Mouse (Mus musculus) liver, embryonic 14.5 days (tissue): Measurements from ENCODE around the gene Slc27a2. TPM values are rescaled to one million over a fixed set of nuclear protein-coding genes. Genes with fewer than 3 reads are reported as not detected.

Source experiments
- ATAC-seq: fragments of 200-750 bp; cut with Nextera tagmentation; 2 replicates; pipeline ENCODE4 v1.8.0; 2017; ENCODE audit warnings: moderate number of reproducible peaks, mild to moderate bottlenecking, moderate library complexity; ENCODE audit not compliant: insufficient read depth
- DNase-seq, 3 experiments: peaks; one replicate each; pipeline ENCODE4 v3.0.0-alpha.2; 2012 to 2013; ENCODE audit warnings: low read depth in 3 of 3, low spot score in 3 of 3
- H3K27ac ChIP-seq: fragments of 300-500 bp; sonication (generic); 2 replicates; pipeline ENCODE4 v1.5.1; 2014; ENCODE audit warnings: moderate library complexity, mild to moderate bottlenecking, control low read depth, inconsistent platforms
- H3K27me3 ChIP-seq: fragments of 300-500 bp; sonication (generic); 2 replicates; pipeline ENCODE4 v1.6.1; 2014; ENCODE audit warnings: mild to moderate bottlenecking, low read length, moderate library complexity; ENCODE audit not compliant: control insufficient read depth, insufficient read depth
- H3K36me3 ChIP-seq: fragments of 300-500 bp; sonication (generic); replicated peaks from 2 replicates; pipeline ENCODE4 v1.6.1; 2014; ENCODE audit warnings: low read depth; ENCODE audit not compliant: control insufficient read depth, insufficient read depth
- H3K4me1 ChIP-seq, 2 experiments: fragments of 200-500 bp in 1 of 2; fragments of 300-500 bp in 1 of 2; sonication (generic) in 1 of 2; replicated peaks; 2 replicates each; pipeline ENCODE4 v1.6.1; 2012 to 2014; ENCODE audit warnings: antibody characterized with exemption in 1 of 2, inconsistent platforms in 1 of 2, low read length in 1 of 2; ENCODE audit not compliant: control insufficient read depth in 2 of 2, insufficient read depth in 2 of 2
- H3K4me2 ChIP-seq: fragments of 300-500 bp; sonication (generic); 2 replicates; pipeline ENCODE4 v1.6.1; 2014; ENCODE audit warnings: low read depth, mild to moderate bottlenecking, control low read depth, moderate library complexity
- H3K4me3 ChIP-seq, 2 experiments: fragments of 200-500 bp in 1 of 2; fragments of 300-500 bp in 1 of 2; sonication (generic) in 1 of 2; 2 replicates each; pipeline ENCODE4 v1.5.1; 2012 to 2014; ENCODE audit warnings: low read depth in 2 of 2, low read length in 2 of 2, mild to moderate bottlenecking in 2 of 2, control low read depth in 1 of 2, inconsistent platforms in 1 of 2, moderate library complexity in 1 of 2; ENCODE audit not compliant: insufficient read depth in 1 of 2
- H3K9ac ChIP-seq: fragments of 300-500 bp; sonication (generic); replicated peaks from 2 replicates; pipeline ENCODE4 v1.6.1; 2014; ENCODE audit warnings: mild to moderate bottlenecking, control low read depth, moderate library complexity
- H3K9me3 ChIP-seq: fragments of 300-500 bp; sonication (generic); 2 replicates; pipeline ENCODE4 v1.6.1; 2016; ENCODE audit warnings: low read length, mixed read lengths; ENCODE audit not compliant: control insufficient read depth
- CTCF ChIP-seq: IDR thresholded peaks from 2 replicates; pipeline ENCODE4 v1.5.1; 2016; ENCODE audit warnings: antibody characterized with exemption, low read depth, control low read depth
- EP300 ChIP-seq: IDR thresholded peaks from 2 replicates; pipeline ENCODE4 v1.6.1; 2016; ENCODE audit warnings: antibody characterized with exemption, low read depth
- WGBS: fragments of 180-500 bp; shearing (Covaris S2); extraction: QIAGEN DNeasy Blood & Tissue Kit; methylation state at CpG from one replicate; pipeline ENCODE4 v1.1.7; 2014; ENCODE audit not compliant: insufficient replicate concordance; 5-methylcytosine and 5-hydroxymethylcytosine counted together
- polyA plus RNA-seq, 2 experiments: library from polyadenylated mRNA; depleted of rRNA in 1 of 2; stranded (reverse) in 1 of 2; unstranded in 1 of 2; fragments of >200 nt; fragmentation: Nextera tagmentation in 1 of 2; extraction: Ambion mirVana in 1 of 2; gene quantifications; 2 replicates each; pipeline versions ENCODE4 v1.2.1 to v1.2.3; 2012 to 2014

Slc27a2 gene
- polyA plus RNA-seq, 2 experiments, result 40.4 to 65.5 TPM

GRCm38 (mm10) chr2:126553291-126553639 lies 1.1 kb downstream of the Slc27a2 start:
- peak overlapping the region; percentile 51 to 52 for H3K4me3 ChIP-seq
- H3K27me3 ChIP-seq, result peaks cover 23% of the 10 kb centered on the region
- H3K4me2 ChIP-seq, result peak overlapping the region; percentile 30
- DNase-seq (no peak), ATAC-seq (no peak)
- 5% methylated on average over 26 of the region's 26 CpGs for WGBS
- no peaks in the 10 kb centered on the region for H3K36me3 ChIP-seq
- peak overlapping the region; percentile 38 for H3K9ac ChIP-seq
- H3K9me3 ChIP-seq, result no peaks in the 10 kb centered on the region
- H3K27ac ChIP-seq, result no peak overlapping the region
- no peak for TF ChIP-seq EP300
- no peak for TF ChIP-seq CTCF
- peaks cover 0 to 7% of the 10 kb centered on the region in 2 experiments; a peak in 1 of 4 replicates for H3K4me1 ChIP-seq

DNA sequence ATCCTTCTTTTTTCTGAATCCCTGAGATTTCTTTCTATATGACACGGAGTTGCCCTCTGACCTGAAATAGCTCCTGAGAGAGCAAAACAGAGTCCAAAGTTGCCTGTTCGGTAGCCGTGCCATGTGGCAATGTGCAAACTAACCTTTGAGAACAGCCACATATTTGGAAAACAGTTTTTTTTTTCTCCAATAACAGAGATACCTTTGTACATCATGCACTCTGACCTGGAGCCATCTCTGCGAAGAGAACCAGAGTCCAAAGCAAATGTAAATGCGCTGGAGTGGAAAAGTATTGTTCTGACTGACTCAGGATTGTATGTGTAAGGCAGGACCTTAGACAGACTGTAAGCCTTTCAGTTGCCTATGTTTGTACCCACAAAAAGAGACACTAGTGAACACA lies 3.3 kb downstream of the Slc27a2 start:
- Histone ChIP-seq H3K4me3 (no peak overlapping the region), H3K36me3 (no peaks in the 10 kb centered on the region), H3K27ac (no peak overlapping the region; the same call in 1 of the 2 replicates), H3K4me2 (peak overlapping the region; percentile 44), H3K27me3 (peaks cover 23% of the 10 kb centered on the region), H3K9me3 (no peaks in the 10 kb centered on the region), H3K9ac (no peak overlapping the region), H3K4me1 (peaks cover 0 to 7% of the 10 kb centered on the region in 2 experiments; a peak in 1 of 4 replicates)
- 68% methylated on average over 5 of the region's 5 CpGs for WGBS
- DNase-seq (peak; percentile 20 to 31 (median 24)), ATAC-seq (peak; percentile 53; the same call in 1 of the 2 replicates)
- no peak for TF ChIP-seq EP300
- no peak for TF ChIP-seq CTCF

GRCm38 (mm10) chr2:126560094-126560493 lies 7.9 kb downstream of the Slc27a2 start:
- H3K27ac ChIP-seq, result no peak overlapping the region

GRCm38 (mm10) chr2:126563411-126564105 lies 11.4 kb downstream of the Slc27a2 start:
- Histone ChIP-seq H3K27ac (no peak overlapping the region), H3K27me3 (no peaks in the 10 kb centered on the region), H3K9me3 (no peaks in the 10 kb centered on the region), H3K36me3 (no peaks in the 10 kb centered on the region), H3K4me2 (no peak overlapping the region), H3K9ac (no peak overlapping the region), H3K4me3 (no peak overlapping the region), H3K4me1 (no peaks in the 10 kb centered on the region; a peak in 1 of 4 replicates)
- ATAC-seq, result no peak
- no peak for TF ChIP-seq CTCF
- TF ChIP-seq EP300, result no peak
- 58% methylated on average over 17 of the region's 17 CpGs for WGBS
- DNase-seq, result no peak

More at GRCm38 (mm10) chr2:126560094-126560493, 7.9 kb downstream of the Slc27a2 start:
- Histone ChIP-seq H3K9ac (no peak overlapping the region), H3K4me3 (no peak overlapping the region), H3K4me1 (no peaks in the 10 kb centered on the region; a peak in 1 of 4 replicates), H3K9me3 (no peaks in the 10 kb centered on the region), H3K36me3 (no peaks in the 10 kb centered on the region), H3K27me3 (no peaks in the 10 kb centered on the region), H3K4me2 (no peak overlapping the region)
- ATAC-seq (no peak), DNase-seq (no peak)
- 76% methylated on average over 1 of the region's 1 CpGs for WGBS
- no peak for TF ChIP-seq EP300
- no peak for TF ChIP-seq CTCF

- Histone ChIP-seq H3K4me2 (no peak overlapping the region), H3K9ac (no peak overlapping the region), H3K36me3 (no peaks in the 10 kb centered on the region), H3K27me3 (no peaks in the 10 kb centered on the region), H3K27ac (no peak overlapping the region), H3K9me3 (peaks cover 5% of the 10 kb centered on the region; the same call in 1 of the 2 replicates), H3K4me1 (no peaks in the 10 kb centered on the region), H3K4me3 (no peak overlapping the region)
- no peak for TF ChIP-seq EP300
- no peak for TF ChIP-seq CTCF
- no peak for DNase-seq
- WGBS, result 63% methylated on average over 1 of the region's 1 CpGs
- ATAC-seq, result no peak
Measured at GRCm38 (mm10) chr2:126572163-126572562, 20.0 kb downstream of the Slc27a2 start.
